Mouse (Mus musculus): Measurements from ENCODE around the gene B4galt5. TPM values are rescaled to one million over a fixed set of nuclear protein-coding genes. Genes with fewer than 3 reads are reported as not detected.

Gene B4galt5
- total RNA-seq, 2 experiments from 2014 or later = 58.8 to 60.5 TPM

DNA sequence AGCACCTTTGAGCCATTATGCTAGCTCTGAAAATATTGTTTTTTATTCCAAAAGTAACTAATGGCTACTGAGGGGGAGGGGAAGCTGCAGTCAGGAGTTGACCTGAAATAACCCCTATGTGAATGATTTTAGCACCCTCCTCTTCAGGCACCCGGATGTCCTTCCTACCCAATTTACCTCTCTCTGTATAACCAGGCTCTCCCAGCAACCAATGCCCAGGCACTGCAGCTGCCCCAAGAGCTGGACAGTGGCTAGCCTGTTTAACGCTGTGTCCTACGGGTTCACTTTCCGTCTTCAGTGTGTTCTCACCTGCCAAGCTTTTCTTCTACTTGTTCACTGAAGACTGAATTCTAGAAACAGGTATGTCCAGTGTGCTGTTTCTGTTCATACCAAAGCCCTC, 14.7 kb downstream of the B4galt5 start:
- DNase-seq (ENCODE audit: low spot score in 2 of 2) = no peak

DNA sequence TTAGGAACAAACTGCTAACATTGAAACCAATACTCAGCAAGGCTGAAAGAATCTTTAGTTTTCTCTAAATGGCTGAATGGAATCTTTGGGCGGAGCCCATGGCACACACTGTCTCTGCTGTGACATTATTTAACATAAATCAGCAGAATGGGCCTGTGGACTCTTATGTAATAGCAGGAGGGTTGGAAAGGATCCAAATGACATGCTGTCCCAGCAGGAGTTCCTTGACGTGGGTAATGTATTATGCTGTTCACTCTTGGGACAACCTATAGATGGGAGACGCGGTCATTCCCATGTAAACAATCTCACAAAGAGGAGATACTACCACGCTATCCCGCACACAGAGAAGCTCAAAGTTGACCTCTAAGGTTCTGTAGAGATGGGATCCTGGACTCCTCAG, 15.5 kb downstream of the B4galt5 start:
- no peak for DNase-seq (ENCODE audit: low spot score in 2 of 2)

GRCm38 (mm10) chr2:167332336-167332987, 16.5 kb downstream of the B4galt5 start:
- no peak for DNase-seq (ENCODE audit: low spot score in 2 of 2)

GRCm38 (mm10) chr2:167331432-167331921, 17.5 kb downstream of the B4galt5 start:
- no peak for DNase-seq (ENCODE audit: low spot score in 2 of 2)

GRCm38 (mm10) chr2:167330581-167330980, 18.4 kb downstream of the B4galt5 start:
- DNase-seq (ENCODE audit: low spot score in 2 of 2) = no peak

DNA sequence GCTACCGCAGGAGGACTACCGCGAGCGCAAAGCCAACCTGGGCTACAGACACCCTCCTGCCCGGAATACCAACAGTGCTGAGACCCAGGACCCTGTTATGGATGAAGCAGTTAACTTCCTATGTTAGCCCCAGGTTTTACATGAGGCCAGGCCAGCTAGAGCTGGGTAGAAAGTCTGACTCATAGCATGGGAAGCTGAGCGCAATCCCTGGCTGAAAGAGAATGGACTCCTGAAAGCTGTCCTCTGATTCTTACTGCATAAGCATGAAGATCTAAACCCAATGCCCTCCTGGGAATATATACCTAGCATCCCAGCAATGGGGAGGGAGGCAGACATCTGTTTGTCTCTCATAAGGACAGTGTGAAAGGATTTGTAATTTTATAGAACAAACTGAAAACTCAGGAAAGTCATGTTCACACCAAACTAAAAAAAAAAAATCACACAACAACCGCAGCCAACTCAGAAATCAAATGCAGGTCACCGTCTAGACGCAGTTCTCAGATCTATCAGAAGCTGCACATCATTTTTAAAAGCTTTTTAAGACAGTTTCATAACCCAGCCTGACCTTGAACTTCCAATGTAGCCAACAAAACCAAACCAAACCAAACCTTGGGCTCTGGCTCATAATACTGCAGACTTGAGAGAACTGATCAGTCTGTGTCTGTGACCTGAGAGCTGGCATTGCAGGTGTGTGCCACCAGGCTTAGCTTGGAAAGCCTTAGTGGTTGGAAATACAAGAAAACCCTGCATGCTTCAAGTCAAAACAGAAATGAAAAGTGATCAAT, 19.3 kb downstream of the B4galt5 start:
- no peak for DNase-seq (ENCODE audit: low spot score in 2 of 2)

GRCm38 (mm10) chr2:167328340-167328739, 20.6 kb downstream of the B4galt5 start:
- no peak for DNase-seq (ENCODE audit: low spot score in 2 of 2)

DNA sequence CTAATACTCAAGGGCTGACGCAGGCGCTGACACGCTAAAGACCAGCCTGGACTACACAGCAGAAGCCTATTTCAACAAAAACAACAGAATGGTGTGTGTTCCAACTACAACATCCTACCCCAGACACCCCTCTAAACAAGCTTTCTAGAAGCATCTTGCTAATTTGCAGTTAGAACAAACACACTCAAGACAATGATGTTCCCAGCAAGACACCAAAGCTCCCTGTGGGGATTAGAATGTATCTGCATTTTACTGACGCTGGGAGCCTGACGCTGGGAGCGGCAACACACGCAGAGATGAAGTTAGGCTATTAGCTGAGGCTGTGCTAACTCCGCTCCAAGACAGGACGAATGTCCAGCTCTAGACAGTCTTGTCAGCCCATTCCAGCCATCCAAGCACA, 22.4 kb downstream of the B4galt5 start:
- no peak for DNase-seq (ENCODE audit: low spot score in 2 of 2)

- DNase-seq (ENCODE audit: low spot score in 2 of 2) = no peak
Observed at GRCm38 (mm10) chr2:167324151-167324930, 24.6 kb downstream of the B4galt5 start.

DNA sequence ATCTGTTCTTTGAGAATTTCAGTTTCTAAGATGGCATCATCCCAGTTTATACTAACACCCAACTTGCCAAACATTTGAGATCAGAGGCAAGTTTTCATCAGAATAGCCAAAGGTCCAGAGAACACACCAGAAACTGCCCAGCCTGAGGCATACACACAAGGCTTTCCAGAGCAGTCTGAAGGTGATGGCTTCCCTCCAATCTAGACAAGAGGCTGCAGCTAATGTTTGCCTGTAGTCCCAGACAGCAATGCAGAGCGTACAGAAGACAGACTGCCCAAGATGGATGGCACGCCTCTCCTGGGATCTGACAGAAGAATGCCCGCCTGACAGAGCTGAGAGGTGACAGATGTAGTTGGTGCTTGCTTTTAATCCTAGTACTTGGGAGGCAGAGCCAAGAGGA, 25.9 kb downstream of the B4galt5 start:
- DNase-seq (ENCODE audit: low spot score in 2 of 2) = no peak

DNA sequence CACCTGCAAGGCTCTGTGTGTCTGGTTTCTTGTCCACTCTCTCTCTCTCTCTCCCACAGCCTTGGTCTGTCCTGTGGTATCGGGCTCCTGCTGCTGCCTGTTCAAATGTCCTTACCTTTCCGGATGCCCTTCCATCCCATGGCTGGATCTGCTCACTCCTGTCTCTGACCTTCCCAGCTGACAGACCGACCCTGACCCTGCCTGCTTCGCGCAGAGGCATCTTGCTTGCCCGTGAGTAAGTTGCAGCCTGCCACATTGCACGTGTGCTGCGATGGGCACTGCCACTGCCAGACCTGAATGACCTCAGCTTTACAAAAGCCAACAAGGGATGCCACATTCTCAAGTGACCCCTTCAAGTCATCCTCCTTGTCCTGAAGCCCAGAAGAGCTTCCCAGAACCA, 27.6 kb downstream of the B4galt5 start:
- DNase-seq (ENCODE audit: low spot score in 2 of 2) = no peak

DNA sequence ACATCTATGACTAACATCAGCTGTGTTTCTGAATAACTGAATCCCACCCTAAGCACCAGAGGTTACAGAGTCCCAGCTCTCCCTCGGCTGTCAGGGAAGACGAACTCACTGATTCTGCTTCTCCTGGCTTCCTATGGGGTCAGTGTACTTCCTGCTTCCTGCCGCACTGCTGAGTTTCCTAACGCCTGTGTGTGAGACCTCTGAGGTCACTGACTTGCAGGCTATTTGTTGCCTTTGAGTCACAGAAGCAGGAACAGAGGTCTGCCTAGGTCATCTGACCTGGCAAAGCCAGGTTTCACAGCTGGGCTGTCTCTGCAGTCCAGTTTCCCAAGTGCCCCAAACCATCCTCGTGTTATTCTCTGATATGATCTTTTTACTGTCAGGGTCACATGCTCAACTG, 30.0 kb downstream of the B4galt5 start:
- DNase-seq (ENCODE audit: low spot score in 2 of 2) = no peak

DNA sequence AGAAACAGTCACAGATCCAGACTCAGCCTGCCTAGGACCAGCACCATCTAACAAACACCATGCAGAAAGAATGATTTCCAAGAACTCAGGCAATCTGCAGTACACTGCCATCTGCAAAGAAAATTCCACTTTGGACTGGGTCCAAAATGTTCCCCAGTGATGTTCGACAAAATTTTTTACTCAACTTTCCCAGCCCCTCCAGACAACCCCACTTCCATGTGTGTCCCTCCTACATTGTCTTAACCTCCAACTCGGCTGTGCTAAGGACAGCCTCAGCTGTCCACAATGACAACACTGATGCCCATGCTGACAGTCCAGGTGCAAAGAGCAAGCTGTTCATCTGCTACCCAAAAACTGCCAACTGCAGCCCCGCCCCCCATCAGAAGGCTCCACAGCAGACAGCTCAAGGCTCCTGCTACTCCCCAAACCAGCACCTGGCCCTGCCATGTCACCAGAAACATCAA, 32.2 kb downstream of the B4galt5 start:
- DNase-seq (ENCODE audit: low spot score in 2 of 2) = peak; percentile 60 to 73

DNA sequence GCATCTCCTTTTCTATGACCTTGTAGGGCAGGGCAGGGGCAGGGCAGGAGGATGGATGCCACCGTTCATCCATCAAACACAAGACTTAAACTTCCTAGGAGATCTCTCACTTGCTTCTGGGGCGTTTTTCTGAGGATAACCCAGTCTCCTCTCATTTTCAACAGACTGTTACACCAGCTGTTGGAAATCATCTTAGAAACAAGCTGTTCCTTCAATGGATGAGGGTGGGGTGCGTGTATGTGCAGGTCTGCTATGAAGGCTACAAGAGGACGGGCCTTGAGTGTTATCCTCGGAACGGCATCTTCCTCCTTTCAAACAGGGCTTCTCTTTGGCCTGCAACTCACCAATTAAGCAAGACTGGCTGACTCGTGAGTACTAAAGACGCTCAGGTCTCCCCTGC, 34.5 kb downstream of the B4galt5 start:
- no peak for DNase-seq (ENCODE audit: low spot score in 2 of 2)

DNA sequence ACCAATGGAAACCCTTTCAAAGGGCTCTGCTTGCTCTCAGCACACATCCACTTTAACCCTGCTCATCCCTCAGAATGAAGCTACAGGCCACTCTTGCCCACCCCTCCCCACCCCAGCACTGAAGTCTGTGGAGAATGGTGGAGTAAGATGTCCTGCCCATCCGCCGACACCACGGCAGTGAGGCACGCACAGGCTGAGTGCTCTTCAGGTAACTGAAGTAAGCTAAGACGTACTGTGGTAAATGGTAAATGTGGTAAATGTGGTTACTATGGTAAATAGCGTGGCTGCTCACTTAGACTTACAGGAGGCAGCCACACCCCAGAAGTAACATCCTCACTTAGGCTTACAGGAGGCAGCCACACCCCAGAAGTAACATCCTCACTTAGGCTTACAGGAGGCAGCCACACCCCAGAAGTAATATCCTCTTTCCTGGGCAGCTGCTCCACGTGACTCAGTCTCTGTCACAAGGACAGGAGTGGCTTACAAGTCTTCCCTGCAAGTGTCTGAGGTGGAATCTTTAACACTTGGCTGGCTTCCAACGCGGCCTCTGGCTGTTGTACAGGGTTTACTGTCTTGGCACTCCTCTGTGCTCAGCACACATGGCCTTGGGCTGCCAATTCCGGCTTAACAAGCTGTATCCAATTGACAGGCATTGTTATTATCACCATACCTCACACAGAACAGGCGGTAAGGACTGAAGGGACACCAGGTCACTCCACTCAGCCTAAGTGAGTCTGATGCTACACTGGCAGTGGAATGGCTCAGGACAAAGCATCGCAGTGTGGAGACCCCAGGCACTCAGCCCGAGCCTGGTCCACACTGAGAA, 35.3 kb downstream of the B4galt5 start:
- DNase-seq (ENCODE audit: low spot score in 2 of 2) = no peak

- no peak for DNase-seq (ENCODE audit: low spot score in 2 of 2)
Observed at GRCm38 (mm10) chr2:167310121-167310520, 38.9 kb downstream of the B4galt5 start.

GRCm38 (mm10) chr2:167309286-167309685, 39.7 kb downstream of the B4galt5 start:
- no peak for DNase-seq (ENCODE audit: low spot score in 2 of 2)

- no peak for DNase-seq (ENCODE audit: low spot score in 2 of 2)
Observed at GRCm38 (mm10) chr2:167307716-167308115, 41.3 kb downstream of the B4galt5 start.

DNA sequence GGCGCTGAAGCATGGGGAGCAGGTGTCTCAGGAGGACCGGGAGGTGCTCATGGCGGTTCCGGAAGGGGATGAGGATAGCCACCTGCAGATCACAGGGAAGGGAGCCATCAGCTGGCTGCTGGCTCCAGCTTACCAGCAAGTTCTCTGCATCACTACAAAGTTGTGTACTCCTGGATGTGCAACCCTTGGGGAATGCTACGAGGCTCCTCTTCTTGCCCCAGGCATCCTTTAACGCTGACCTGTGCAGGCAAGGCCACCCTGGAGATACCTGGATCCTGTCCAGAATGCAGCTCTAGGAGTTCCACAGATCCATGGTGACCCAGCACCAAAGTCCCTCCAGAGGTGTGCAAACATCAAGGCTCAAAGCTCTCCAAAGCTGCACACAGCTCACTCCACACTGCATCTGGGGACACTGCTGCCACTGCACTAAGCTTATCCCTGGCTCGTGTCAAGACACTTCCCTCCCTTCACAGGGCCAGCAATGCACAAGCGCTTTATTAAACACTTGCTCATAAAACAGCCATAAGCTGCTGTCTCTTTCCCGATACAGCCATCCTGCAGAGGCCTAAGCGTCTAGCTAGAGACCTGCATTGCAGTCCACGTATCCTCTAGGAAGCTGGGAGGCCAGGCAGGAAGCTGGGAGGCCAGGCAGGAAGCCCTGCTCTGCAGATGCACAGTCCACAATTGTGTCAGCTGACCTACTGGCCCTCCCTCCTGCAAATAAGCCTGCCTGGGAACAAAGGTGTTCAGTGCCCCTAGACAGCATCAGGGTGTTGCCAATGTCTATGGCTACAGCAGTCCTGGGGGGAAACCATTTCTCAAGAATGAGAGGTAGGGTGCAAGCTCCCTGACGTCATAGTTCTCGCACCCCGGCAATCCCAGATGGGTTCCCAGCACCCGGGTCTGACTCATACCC, 42.1 kb downstream of the B4galt5 start:
- no peak for DNase-seq (ENCODE audit: low spot score in 2 of 2)

DNA sequence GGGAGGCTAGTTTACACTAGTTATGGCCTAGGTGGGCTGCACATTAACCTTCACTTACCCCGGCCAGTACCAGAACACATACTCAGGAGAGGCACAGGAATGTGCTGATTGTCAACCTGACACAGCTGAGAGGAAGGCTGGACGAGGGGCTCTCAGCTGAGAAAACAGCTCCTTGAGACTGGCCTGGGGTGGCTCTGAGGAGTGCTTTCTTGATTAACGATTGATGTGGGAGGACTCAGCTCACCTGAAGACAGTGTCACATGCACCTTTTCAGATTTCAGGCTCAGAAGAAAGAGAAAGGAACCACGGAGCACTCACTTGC, 42.7 kb downstream of the B4galt5 start:
- DNase-seq (ENCODE audit: low spot score in 2 of 2) = no peak

Measured in layer of hippocampus, postnatal 14 days (tissue).